Comparison of ENCODE assay signal across 25 mouse cellular contexts in genomic region chr1:118622857-118623256, GRCm38 (mm10).
"Had no signal": no experiment of that assay in that cellular context is flagged by ENCODE, and none has a peak within 500 bp of the region (broad histone marks: within the 10 kb centered on the region; RNA-seq: fewer than 3 reads in every experiment).

No protein-coding gene starts in this region.

- H3K27ac ChIP-seq: heart, adult 2 months; heart, embryonic 13.5 days; heart, embryonic 15.5 days; hindbrain, embryonic 13.5 days; hindbrain, embryonic 15.5 days; hindbrain, postnatal 0 days; kidney, embryonic 15.5 days; kidney, postnatal 0 days; left cerebral cortex, adult 2 months; limb, embryonic 10.5 days; limb, embryonic 12.5 days had no signal

- H3K9ac ChIP-seq: heart, embryonic 13.5 days; heart, embryonic 15.5 days; hindbrain, embryonic 13.5 days; hindbrain, embryonic 15.5 days; kidney, embryonic 15.5 days; limb, embryonic 12.5 days had no signal

- H3K36me3 ChIP-seq: heart, embryonic 13.5 days; heart, embryonic 15.5 days; hindbrain, embryonic 13.5 days; hindbrain, embryonic 15.5 days; kidney, embryonic 15.5 days; limb, embryonic 10.5 days; limb, embryonic 12.5 days had no signal

- DNase-seq: gastrocnemius, postnatal 14 days; gastrocnemius, postnatal 36 days; heart, adult 11 months; heart, adult 2 months; heart, postnatal 14 days; heart, postnatal 36 days; kidney, adult 11 months; kidney, adult 2 months; kidney, adult 9 months; kidney, postnatal 14 days; kidney, postnatal 36 days; liver had no signal

- H3K4me2 ChIP-seq: heart, embryonic 11.5 days; heart, embryonic 13.5 days; heart, embryonic 15.5 days; hindbrain, embryonic 13.5 days; hindbrain, embryonic 15.5 days; kidney, embryonic 15.5 days; limb, embryonic 12.5 days; liver, embryonic 11.5 days had no signal

- H3K4me3 ChIP-seq: heart, adult 2 months; heart, embryonic 13.5 days; heart, embryonic 15.5 days; hindbrain, embryonic 13.5 days; hindbrain, embryonic 15.5 days; kidney, embryonic 15.5 days; left cerebral cortex, adult 2 months; limb, embryonic 10.5 days; limb, embryonic 12.5 days had no signal

- ATAC-seq: hindbrain, postnatal 0 days; intestine, embryonic 16.5 days had no signal

- H3K9me3 ChIP-seq: heart, embryonic 13.5 days; heart, embryonic 15.5 days; hindbrain, embryonic 13.5 days; hindbrain, embryonic 15.5 days; kidney, embryonic 15.5 days; limb, embryonic 10.5 days; limb, embryonic 12.5 days had no signal
